Mouse (Mus musculus): ENCODE data around the gene Bnip3. TPM values are rescaled to one million over a fixed set of nuclear protein-coding genes. Genes with fewer than 3 reads are reported as not detected.
A peak's percentile ranks its signal among the peaks of the same experiment; 100 is the strongest.

Bnip3 gene
- total and polyA plus RNA-seq, 3 experiments, result 131 to 430 (median 332) TPM

- H3K4me1 ChIP-seq (ENCODE audit: insufficient read depth, low read depth, low read length), result no peaks in the 10 kb centered on the region
- DNase-seq (ENCODE audit: low spot score), result no peak
- TF ChIP-seq CTCF (IDR thresholded peaks at IDR 0.05; ENCODE audit: low read depth, low read length), result no peak
- TF ChIP-seq GATA1 (IDR thresholded peaks at IDR 0.05; ENCODE audit: borderline replicate concordance, low read length), result no peak
- TF ChIP-seq TAL1 (conservative IDR thresholded peaks at IDR 0.05; ENCODE audit: low read depth, low read length), result no peak
- TF ChIP-seq POLR2AphosphoS5 (IDR thresholded peaks at IDR 0.05; ENCODE audit: insufficient replicate concordance, low read depth, low read length), result no peak
- no peak for ATAC-seq (ENCODE audit: extremely low read depth, insufficient number of reproducible peaks, low FRiP score, poor library complexity, severe bottlenecking)
- no peaks in the 10 kb centered on the region for H3K27me3 ChIP-seq (ENCODE audit: insufficient read depth, low read length)
- peaks cover 21% of the 10 kb centered on the region for H3K9me3 ChIP-seq (replicated peaks)
- no peaks in the 10 kb centered on the region for H3K36me3 ChIP-seq (replicated peaks)
- H3K4me3 ChIP-seq (ENCODE audit: low read depth, low read length), result no peak overlapping the region
Observed at GRCm38 (mm10) chr7:138942301-138942700, 33.0 kb upstream of the Bnip3 start.

GRCm38 (mm10) chr7:138941571-138941970, 32.3 kb upstream of the Bnip3 start:
- ATAC-seq (ENCODE audit: extremely low read depth, insufficient number of reproducible peaks, low FRiP score, poor library complexity, severe bottlenecking) (no peak), DNase-seq (ENCODE audit: low spot score) (no peak)
- no peak overlapping the region for H3K4me3 ChIP-seq (ENCODE audit: low read depth, low read length)
- no peaks in the 10 kb centered on the region for H3K4me1 ChIP-seq (ENCODE audit: insufficient read depth, low read depth, low read length)
- no peak for TF ChIP-seq TAL1 (conservative IDR thresholded peaks at IDR 0.05; ENCODE audit: low read depth, low read length)
- TF ChIP-seq GATA1 (IDR thresholded peaks at IDR 0.05; ENCODE audit: borderline replicate concordance, low read length), result no peak
- no peak for TF ChIP-seq CTCF (IDR thresholded peaks at IDR 0.05; ENCODE audit: low read depth, low read length)
- no peak for TF ChIP-seq GATA2 (IDR thresholded peaks at IDR 0.05; ENCODE audit: borderline replicate concordance, low read depth, low read length)
- no peak for TF ChIP-seq POLR2AphosphoS5 (IDR thresholded peaks at IDR 0.05; ENCODE audit: insufficient replicate concordance, low read depth, low read length)
- no peaks in the 10 kb centered on the region for H3K27me3 ChIP-seq (ENCODE audit: insufficient read depth, low read length)
- H3K36me3 ChIP-seq (replicated peaks), result no peaks in the 10 kb centered on the region
- peaks cover 21% of the 10 kb centered on the region for H3K9me3 ChIP-seq (replicated peaks)

- H3K36me3 ChIP-seq (replicated peaks), result no peaks in the 10 kb centered on the region
- H3K9me3 ChIP-seq (replicated peaks), result peaks cover 23% of the 10 kb centered on the region
- H3K4me1 ChIP-seq (ENCODE audit: insufficient read depth, low read depth, low read length), result no peaks in the 10 kb centered on the region
- no peak for TF ChIP-seq CTCF (IDR thresholded peaks at IDR 0.05; ENCODE audit: low read depth, low read length)
- no peak for TF ChIP-seq TAL1 (conservative IDR thresholded peaks at IDR 0.05; ENCODE audit: low read depth, low read length)
- TF ChIP-seq POLR2AphosphoS5 (IDR thresholded peaks at IDR 0.05; ENCODE audit: insufficient replicate concordance, low read depth, low read length), result no peak
- no peak for TF ChIP-seq GATA2 (IDR thresholded peaks at IDR 0.05; ENCODE audit: borderline replicate concordance, low read depth, low read length)
- no peak for TF ChIP-seq GATA1 (IDR thresholded peaks at IDR 0.05; ENCODE audit: borderline replicate concordance, low read length)
- ATAC-seq (ENCODE audit: extremely low read depth, insufficient number of reproducible peaks, low FRiP score, poor library complexity, severe bottlenecking), result no peak
- DNase-seq (ENCODE audit: low spot score), result no peak
- H3K4me3 ChIP-seq (ENCODE audit: low read depth, low read length), result peak within 1 kb of the TSS; percentile 4; the same call in 1 of the 2 replicates
- no peaks in the 10 kb centered on the region for H3K27me3 ChIP-seq (ENCODE audit: insufficient read depth, low read length)
Observed at GRCm38 (mm10) chr7:138940612-138941461, 31.5 kb upstream of the Bnip3 start, which contains the start of gene Jakmip3. TSS of gene Jakmip3 (plus strand) at chr7:138940730.

GRCm38 (mm10) chr7:138940256-138940611, 30.9 kb upstream of the Bnip3 start:
- H3K9me3 ChIP-seq (replicated peaks), result peaks cover 24% of the 10 kb centered on the region
- no peaks in the 10 kb centered on the region for H3K27me3 ChIP-seq (ENCODE audit: insufficient read depth, low read length)
- no peaks in the 10 kb centered on the region for H3K4me1 ChIP-seq (ENCODE audit: insufficient read depth, low read depth, low read length)
- H3K36me3 ChIP-seq (replicated peaks), result no peaks in the 10 kb centered on the region
- ATAC-seq (ENCODE audit: extremely low read depth, insufficient number of reproducible peaks, low FRiP score, poor library complexity, severe bottlenecking) (no peak), DNase-seq (ENCODE audit: low spot score) (no peak)
- TF ChIP-seq POLR2AphosphoS5 (IDR thresholded peaks at IDR 0.05; ENCODE audit: insufficient replicate concordance, low read depth, low read length) (no peak), CTCF (IDR thresholded peaks at IDR 0.05; ENCODE audit: low read depth, low read length) (no peak), GATA2 (IDR thresholded peaks at IDR 0.05; ENCODE audit: borderline replicate concordance, low read depth, low read length) (no peak), TAL1 (conservative IDR thresholded peaks at IDR 0.05; ENCODE audit: low read depth, low read length) (no peak), GATA1 (IDR thresholded peaks at IDR 0.05; ENCODE audit: borderline replicate concordance, low read length) (no peak)
- H3K4me3 ChIP-seq (ENCODE audit: low read depth, low read length), result no peak overlapping the region

- Histone ChIP-seq H3K9me3 (replicated peaks) (peaks cover 24% of the 10 kb centered on the region), H3K4me3 (ENCODE audit: low read depth, low read length) (no peak overlapping the region), H3K27me3 (ENCODE audit: insufficient read depth, low read length) (no peaks in the 10 kb centered on the region), H3K36me3 (replicated peaks) (no peaks in the 10 kb centered on the region), H3K4me1 (ENCODE audit: insufficient read depth, low read depth, low read length) (no peaks in the 10 kb centered on the region)
- no peak for TF ChIP-seq CTCF (IDR thresholded peaks at IDR 0.05; ENCODE audit: low read depth, low read length)
- no peak for TF ChIP-seq POLR2AphosphoS5 (IDR thresholded peaks at IDR 0.05; ENCODE audit: insufficient replicate concordance, low read depth, low read length)
- DNase-seq (ENCODE audit: low spot score), result no peak
- ATAC-seq (ENCODE audit: extremely low read depth, insufficient number of reproducible peaks, low FRiP score, poor library complexity, severe bottlenecking), result no peak
Observed at GRCm38 (mm10) chr7:138938991-138939390, 29.7 kb upstream of the Bnip3 start.

GRCm38 (mm10) chr7:138934523-138934922, 25.2 kb upstream of the Bnip3 start:
- Histone ChIP-seq H3K4me3 (ENCODE audit: low read depth, low read length) (no peak overlapping the region), H3K36me3 (replicated peaks) (no peaks in the 10 kb centered on the region), H3K9me3 (replicated peaks) (peaks cover 6% of the 10 kb centered on the region; the same call in 1 of the 2 replicates), H3K4me1 (ENCODE audit: insufficient read depth, low read depth, low read length) (no peaks in the 10 kb centered on the region), H3K27me3 (ENCODE audit: insufficient read depth, low read length) (no peaks in the 10 kb centered on the region)
- DNase-seq (ENCODE audit: low spot score), result no peak
- no peak for ATAC-seq (ENCODE audit: extremely low read depth, insufficient number of reproducible peaks, low FRiP score, poor library complexity, severe bottlenecking)
- TF ChIP-seq GATA1 (IDR thresholded peaks at IDR 0.05; ENCODE audit: borderline replicate concordance, low read length) (no peak), GATA2 (IDR thresholded peaks at IDR 0.05; ENCODE audit: borderline replicate concordance, low read depth, low read length) (no peak), TAL1 (conservative IDR thresholded peaks at IDR 0.05; ENCODE audit: low read depth, low read length) (no peak), CTCF (IDR thresholded peaks at IDR 0.05; ENCODE audit: low read depth, low read length) (no peak), POLR2AphosphoS5 (IDR thresholded peaks at IDR 0.05; ENCODE audit: insufficient replicate concordance, low read depth, low read length) (no peak)

Data from G1E (cell line).